14 mouse cellular contexts compared by ENCODE assay signal in genomic region chr9:66199657-66200410, GRCm38 (mm10). TPM values are rescaled to one million over a fixed set of nuclear protein-coding genes. Genes with fewer than 3 reads are reported as not detected.
A peak's percentile ranks its signal among the peaks of the same experiment; 100 is the strongest.
DNase-seq lines count a peak whose midpoint lies in the region; ATAC-seq and TF ChIP-seq lines count a peak whose summit lies in the region.
"Had no signal": no experiment of that assay in that cellular context is flagged by ENCODE, and none has a peak within 500 bp of the region (broad histone marks: within the 10 kb centered on the region; RNA-seq: fewer than 3 reads in every experiment).

No protein-coding gene starts in this region.

- H3K9ac ChIP-seq in intestine, postnatal 0 days (ENCODE audit: low read depth, low read length): no peak overlapping the region
- H3K9ac ChIP-seq in stomach, postnatal 0 days (ENCODE audit: low read length): no peak overlapping the region
- H3K9ac ChIP-seq: forebrain, embryonic 12.5 days; neural tube, embryonic 15.5 days had no signal

- no peak overlapping the region for H3K4me3 ChIP-seq in intestine, postnatal 0 days (ENCODE audit: low read depth, low read length)
- H3K4me3 ChIP-seq in stomach, postnatal 0 days (ENCODE audit: low read depth, low read length): no peak overlapping the region
- H3K4me3 ChIP-seq: forebrain, embryonic 12.5 days; neural tube, embryonic 15.5 days had no signal

- H3K4me1 ChIP-seq in intestine, postnatal 0 days (replicated peaks; ENCODE audit: control insufficient read depth, insufficient read depth, low read length): peaks cover 4% of the 10 kb centered on the region; the same call in 1 of the 2 replicates
- H3K4me1 ChIP-seq in stomach, postnatal 0 days (replicated peaks; ENCODE audit: control insufficient read depth, insufficient read depth): 0 out of 2 replicates have a peak, but pooled peaks cover 2% of the 10 kb centered on the region
- H3K4me1 ChIP-seq: forebrain, embryonic 12.5 days; neural tube, embryonic 15.5 days had no signal

- H3K4me2 ChIP-seq in intestine, postnatal 0 days (replicated peaks; ENCODE audit: low read depth): no peak overlapping the region
- H3K4me2 ChIP-seq in stomach, postnatal 0 days (replicated peaks; ENCODE audit: low read depth): no peak overlapping the region
- H3K4me2 ChIP-seq: forebrain, embryonic 12.5 days; neural tube, embryonic 15.5 days had no signal

- no peaks in the 10 kb centered on the region for H3K36me3 ChIP-seq in intestine, postnatal 0 days (ENCODE audit: control insufficient read depth, insufficient read depth)
- H3K36me3 ChIP-seq in stomach, postnatal 0 days (ENCODE audit: control insufficient read depth, insufficient read depth, low read length): no peaks in the 10 kb centered on the region
- H3K36me3 ChIP-seq: forebrain, embryonic 12.5 days; neural tube, embryonic 15.5 days had no signal

- WGBS in intestine, postnatal 0 days: 58% methylated on average over 14 of the region's 14 CpGs
- 58% methylated on average over 14 of the region's 14 CpGs for WGBS in stomach, postnatal 0 days

- TF ChIP-seq CTCF in intestine, postnatal 0 days (IDR thresholded peaks at IDR 0.05; ENCODE audit: low read depth): no peak
- no peak for TF ChIP-seq CTCF in stomach, postnatal 0 days (IDR thresholded peaks at IDR 0.05; ENCODE audit: low read depth)

- no peaks in the 10 kb centered on the region for H3K9me3 ChIP-seq in intestine, postnatal 0 days (ENCODE audit: control insufficient read depth)
- no peaks in the 10 kb centered on the region for H3K9me3 ChIP-seq in stomach, postnatal 0 days (ENCODE audit: control insufficient read depth, low read length)
- H3K9me3 ChIP-seq: forebrain, embryonic 12.5 days; neural tube, embryonic 15.5 days had no signal

- H3K27me3 ChIP-seq in intestine, postnatal 0 days (replicated peaks; ENCODE audit: control insufficient read depth, insufficient read depth, low read length): no peaks in the 10 kb centered on the region
- no peaks in the 10 kb centered on the region for H3K27me3 ChIP-seq in stomach, postnatal 0 days (ENCODE audit: control insufficient read depth, insufficient read depth, low read length)
- H3K27me3 ChIP-seq: forebrain, embryonic 12.5 days; neural tube, embryonic 15.5 days; Patski had no signal

- peak; percentile 32 for DNase-seq in lung, postnatal 36 days
- no peak for DNase-seq in lung, postnatal 14 days
- DNase-seq in kidney, postnatal 14 days: peak; percentile 83
- no peak for DNase-seq in stomach, postnatal 0 days (ENCODE audit: low spot score)
- DNase-seq in thymus, postnatal 14 days: no peak
- no peak for DNase-seq in cerebellum, adult 8-10 months
- DNase-seq: cerebellum, adult 9-11 months; heart, postnatal 14 days; layer of hippocampus, postnatal 36 days had no signal

- ATAC-seq in intestine, postnatal 0 days: peak; percentile 33; the same call in 1 of the 2 replicates
- ATAC-seq in stomach, postnatal 0 days (ENCODE audit: low FRiP score, low TSS enrichment): no peak
- ATAC-seq: lung, postnatal 0 days; Patski had no signal

- TF ChIP-seq EP300 in stomach, postnatal 0 days (optimal IDR thresholded peaks at IDR 0.05): no peak

- peak overlapping the region; percentile 28; the same call in 1 of the 2 replicates for H3K27ac ChIP-seq in intestine, postnatal 0 days (ENCODE audit: low read depth, low read length)
- peak overlapping the region; percentile 67; the same call in 1 of the 2 replicates for H3K27ac ChIP-seq in stomach, postnatal 0 days (replicated peaks)
- H3K27ac ChIP-seq: forebrain, embryonic 12.5 days; neural tube, embryonic 15.5 days had no signal

RNA-seq across cellular contexts. Expression of gene Dapk2, which starts 41.8 kb away (rescaled TPM):
- 14.7 and 16.9 TPM in 2 replicates for polyA plus RNA-seq in intestine, postnatal 0 days (2015; fragmentation: Nextera tagmentation; extraction: Ambion mirVana)
- 11.8 and 13.2 TPM in 2 replicates for polyA plus RNA-seq in stomach, postnatal 0 days (2015; fragmentation: Nextera tagmentation; extraction: Ambion mirVana)

Comparison
In these comparisons a context has a peak if more than half of its experiments do, and no peak if none do; other contexts are left out.
1. DNase-seq: peak in lung, postnatal 36 days (single experiment) and kidney, postnatal 14 days (single experiment); none in lung, postnatal 14 days (single experiment), stomach, postnatal 0 days (single experiment), thymus, postnatal 14 days (single experiment) and cerebellum, adult 8-10 months (single experiment).